Mouse (Mus musculus): Measurements from ENCODE around the gene Sel1l3.
A peak's percentile ranks its signal among the peaks of the same experiment; 100 is the strongest.

Gene Sel1l3

GRCm38 (mm10) chr5:53214362-53214761 lies 635 bp upstream of the Sel1l3 start:
- no peak for DNase-seq (ENCODE audit: inconsistent age in 2 of 2, low spot score in 1 of 2)

GRCm38 (mm10) chr5:53212782-53213710 lies 681 bp downstream of the Sel1l3 start:
- DNase-seq (ENCODE audit: inconsistent age in 2 of 2, low spot score in 1 of 2): peak; percentile 33 to 67

- DNase-seq (ENCODE audit: inconsistent age in 2 of 2, low spot score in 1 of 2): no peak
Observed at GRCm38 (mm10) chr5:53212087-53212781, 1.5 kb downstream of the Sel1l3 start.

GRCm38 (mm10) chr5:53211241-53211640 lies 2.5 kb downstream of the Sel1l3 start:
- DNase-seq (ENCODE audit: inconsistent age in 2 of 2, low spot score in 1 of 2): no peak

- no peak for DNase-seq (ENCODE audit: inconsistent age in 2 of 2, low spot score in 1 of 2)
Observed at GRCm38 (mm10) chr5:53210481-53210880, 3.2 kb downstream of the Sel1l3 start.

GRCm38 (mm10) chr5:53209773-53210172 lies 4.0 kb downstream of the Sel1l3 start:
- no peak for DNase-seq (ENCODE audit: inconsistent age in 2 of 2, low spot score in 1 of 2)

GRCm38 (mm10) chr5:53208731-53209130 lies 5.0 kb downstream of the Sel1l3 start:
- DNase-seq (ENCODE audit: inconsistent age in 2 of 2, low spot score in 1 of 2): no peak

- no peak for DNase-seq (ENCODE audit: inconsistent age in 2 of 2, low spot score in 1 of 2)
Observed at GRCm38 (mm10) chr5:53206575-53206974, 7.2 kb downstream of the Sel1l3 start.

- DNase-seq (ENCODE audit: inconsistent age in 2 of 2, low spot score in 1 of 2): no peak
Observed at GRCm38 (mm10) chr5:53202748-53203147, 11.0 kb downstream of the Sel1l3 start.

GRCm38 (mm10) chr5:53200825-53201224 lies 12.9 kb downstream of the Sel1l3 start:
- DNase-seq (ENCODE audit: inconsistent age in 2 of 2, low spot score in 1 of 2): no peak

GRCm38 (mm10) chr5:53198408-53198807 lies 15.3 kb downstream of the Sel1l3 start:
- no peak for DNase-seq (ENCODE audit: inconsistent age in 2 of 2, low spot score in 1 of 2)

- DNase-seq (ENCODE audit: inconsistent age in 2 of 2, low spot score in 1 of 2): no peak
Observed at GRCm38 (mm10) chr5:53196387-53197088, 17.2 kb downstream of the Sel1l3 start.

- DNase-seq (ENCODE audit: inconsistent age in 2 of 2, low spot score in 1 of 2): no peak
Observed at GRCm38 (mm10) chr5:53194841-53195240, 18.9 kb downstream of the Sel1l3 start.

- no peak for DNase-seq (ENCODE audit: inconsistent age in 2 of 2, low spot score in 1 of 2)
Observed at GRCm38 (mm10) chr5:53194421-53194820, 19.3 kb downstream of the Sel1l3 start.

- no peak for DNase-seq (ENCODE audit: inconsistent age in 2 of 2, low spot score in 1 of 2)
Observed at GRCm38 (mm10) chr5:53193092-53194030, 20.4 kb downstream of the Sel1l3 start.

- DNase-seq (ENCODE audit: inconsistent age in 2 of 2, low spot score in 1 of 2): no peak
Observed at GRCm38 (mm10) chr5:53188608-53189007, 25.1 kb downstream of the Sel1l3 start.

- peak; percentile 57 to 76 for DNase-seq (ENCODE audit: inconsistent age in 2 of 2, low spot score in 1 of 2)
Observed at GRCm38 (mm10) chr5:53187245-53187644, 26.5 kb downstream of the Sel1l3 start.

- DNase-seq (ENCODE audit: inconsistent age in 2 of 2, low spot score in 1 of 2): no peak
Observed at GRCm38 (mm10) chr5:53185803-53186202, 27.9 kb downstream of the Sel1l3 start.

- no peak for DNase-seq (ENCODE audit: inconsistent age in 2 of 2, low spot score in 1 of 2)
Observed at GRCm38 (mm10) chr5:53179965-53180364, 33.8 kb downstream of the Sel1l3 start.

GRCm38 (mm10) chr5:53176703-53177102 lies 37.0 kb downstream of the Sel1l3 start:
- no peak for DNase-seq (ENCODE audit: inconsistent age in 2 of 2, low spot score in 1 of 2)

Measured in adrenal gland, adult (tissue).